Mouse (Mus musculus) right cerebral cortex, adult 2 months (tissue): ENCODE data around the gene Ap4m1.
"Not testable (repeated sequence)": the region's sequence is repeated elsewhere in the genome, so short reads cannot be mapped to it uniquely, and the experiment has no call there.

Experiments
- DNase-seq, 2 experiments: peaks; one replicate each; pipeline ENCODE4 v3.0.0; 2021 to 2022; ENCODE audit warnings: low spot score in 2 of 2

Gene Ap4m1

DNA sequence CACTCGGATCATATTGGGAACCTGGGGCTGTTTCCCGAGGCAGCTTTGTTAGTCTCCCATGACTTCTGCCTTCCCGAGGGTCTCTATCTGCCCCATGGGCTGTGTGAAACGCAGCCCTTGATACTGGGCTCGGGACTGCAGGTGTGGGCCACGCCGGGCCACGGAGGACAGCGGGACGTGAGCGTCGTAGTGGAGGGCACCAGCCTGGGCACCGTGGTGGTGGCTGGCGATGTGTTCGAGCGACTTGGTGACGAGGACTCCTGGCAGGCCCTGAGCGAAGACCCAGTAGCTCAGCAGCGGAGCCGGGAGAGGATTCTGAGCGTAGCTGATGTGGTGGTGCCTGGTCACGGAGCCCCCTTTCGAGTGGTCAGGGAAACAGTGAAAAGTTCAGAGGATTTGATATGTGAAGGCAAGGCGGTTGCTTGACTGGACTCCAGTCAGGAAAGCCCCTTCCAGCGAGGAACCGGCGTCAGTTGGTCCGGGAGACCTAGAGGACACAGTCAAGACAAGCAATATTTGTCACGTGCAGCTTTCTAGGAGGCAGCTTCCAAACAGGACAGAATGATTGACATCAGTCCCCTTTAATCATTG, 23.0 kb downstream of the Ap4m1 start:
- peak; percentile 37 to 47 for DNase-seq

DNA sequence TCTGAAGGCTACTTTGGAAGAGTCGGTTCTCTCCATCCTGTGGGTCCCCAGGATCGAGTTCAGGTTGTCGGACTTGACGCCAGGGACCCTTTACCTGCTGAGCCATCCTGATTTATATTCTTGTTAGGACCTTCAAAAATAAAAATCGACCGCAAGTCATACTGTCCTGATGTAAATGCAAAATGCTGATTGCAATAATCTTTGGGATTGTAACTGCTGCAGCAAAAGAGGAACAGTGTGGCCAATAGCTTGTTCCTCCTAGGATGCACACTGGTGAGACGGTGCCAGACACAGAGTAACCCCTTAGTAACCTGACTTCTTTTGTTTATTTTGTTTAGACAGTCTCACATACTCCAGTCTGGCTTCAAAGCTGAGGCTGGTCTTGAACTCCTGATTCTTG, 23.7 kb downstream of the Ap4m1 start:
- DNase-seq: no peak

DNA sequence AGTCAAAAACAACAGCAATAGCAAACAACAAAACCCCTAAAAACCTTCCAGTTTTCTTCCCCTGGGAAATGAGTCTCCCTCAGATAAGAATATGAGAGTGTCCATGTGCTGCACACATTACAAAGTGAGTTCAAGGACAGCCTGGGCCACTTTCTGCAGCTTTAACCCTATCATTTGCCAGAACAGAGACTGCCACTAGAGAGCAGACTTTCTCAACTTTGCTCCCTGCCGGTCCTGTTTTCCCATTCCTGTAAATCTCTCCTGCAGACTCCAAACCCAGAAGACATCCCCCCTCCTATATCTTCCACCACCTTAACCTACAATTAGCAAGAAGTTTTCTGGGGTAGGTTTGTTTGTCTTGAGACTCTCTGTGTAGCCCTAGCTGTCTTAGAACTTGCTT, 27.8 kb downstream of the Ap4m1 start:
- no peak for DNase-seq

DNA sequence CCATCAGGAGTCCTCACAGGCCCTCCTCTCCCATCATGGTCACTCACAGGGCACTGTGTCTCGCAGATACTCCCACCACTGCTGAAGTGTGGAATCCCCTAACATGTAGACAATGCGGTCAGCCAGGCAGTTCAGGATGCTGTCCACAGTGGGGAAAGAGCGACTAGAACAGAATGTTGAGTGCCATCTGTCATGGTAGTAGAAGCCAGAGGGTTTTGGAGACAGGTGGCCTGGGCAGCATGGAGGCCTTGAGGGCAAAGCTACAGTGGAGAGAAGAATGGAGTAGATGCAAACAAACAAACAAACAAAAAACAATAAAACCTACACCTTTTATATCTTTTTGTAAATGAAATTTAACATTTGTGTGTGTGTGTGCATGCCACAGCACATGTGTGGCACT, 30.3 kb downstream of the Ap4m1 start:
- no peak for DNase-seq

DNA sequence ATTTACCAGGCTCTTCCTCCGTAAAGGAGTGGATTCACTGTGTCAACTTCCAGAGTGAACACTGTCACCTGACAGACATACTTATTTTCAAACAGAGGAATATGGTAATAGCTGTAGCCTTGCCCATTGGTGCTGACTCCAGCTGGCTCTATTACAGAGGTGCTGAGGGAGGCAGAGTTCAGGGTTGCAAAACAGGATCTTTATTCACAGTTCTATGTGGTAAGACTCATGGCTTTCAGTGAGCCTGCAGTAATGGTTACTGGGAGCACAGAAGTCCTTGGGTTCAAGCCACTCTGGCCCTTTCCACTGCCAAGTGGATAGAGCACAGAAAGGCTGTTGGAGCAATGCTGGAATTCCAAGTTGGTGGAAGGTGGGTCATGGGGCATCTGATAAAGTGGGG, 35.5 kb downstream of the Ap4m1 start:
- no peak for DNase-seq

DNA sequence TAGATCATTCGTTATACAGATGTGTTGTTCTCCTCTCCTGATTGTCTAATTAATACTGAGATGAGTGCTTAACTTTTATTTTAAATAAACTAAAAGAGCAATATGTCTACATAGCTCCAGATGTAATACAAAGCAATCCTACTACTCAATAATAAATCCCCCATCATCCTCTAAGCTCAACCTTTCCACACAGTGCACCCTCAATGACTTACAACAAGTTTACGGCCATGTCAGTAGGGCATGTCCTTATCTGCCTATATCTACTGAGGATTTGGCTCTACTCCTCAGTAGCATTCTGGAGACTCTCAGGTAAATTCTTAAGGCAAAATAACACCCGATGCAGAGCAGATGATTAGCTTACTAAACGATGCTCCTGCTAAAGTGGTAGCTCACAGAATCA, 36.1 kb downstream of the Ap4m1 start:
- DNase-seq: no peak

DNA sequence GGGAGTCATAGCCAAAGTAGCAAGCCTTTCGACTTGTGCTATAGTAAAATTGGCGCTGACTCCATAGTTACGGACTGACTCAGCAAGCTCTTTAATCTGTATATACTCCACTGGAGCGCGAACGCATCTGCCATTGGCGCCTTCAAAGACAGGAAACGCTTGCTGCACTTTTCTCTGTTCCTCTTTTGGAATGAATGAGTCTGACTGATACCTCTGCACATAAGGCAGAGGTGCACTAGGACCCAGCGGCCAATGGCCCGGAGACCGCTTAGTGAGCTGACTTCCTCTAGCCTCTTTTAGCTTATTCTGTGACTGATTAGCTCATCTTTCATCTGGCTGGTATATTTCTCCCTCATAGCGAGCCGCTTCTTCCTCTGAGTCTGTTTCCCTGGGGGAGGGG, 44.8 kb downstream of the Ap4m1 start:
- not testable (repeated sequence) for DNase-seq

DNA sequence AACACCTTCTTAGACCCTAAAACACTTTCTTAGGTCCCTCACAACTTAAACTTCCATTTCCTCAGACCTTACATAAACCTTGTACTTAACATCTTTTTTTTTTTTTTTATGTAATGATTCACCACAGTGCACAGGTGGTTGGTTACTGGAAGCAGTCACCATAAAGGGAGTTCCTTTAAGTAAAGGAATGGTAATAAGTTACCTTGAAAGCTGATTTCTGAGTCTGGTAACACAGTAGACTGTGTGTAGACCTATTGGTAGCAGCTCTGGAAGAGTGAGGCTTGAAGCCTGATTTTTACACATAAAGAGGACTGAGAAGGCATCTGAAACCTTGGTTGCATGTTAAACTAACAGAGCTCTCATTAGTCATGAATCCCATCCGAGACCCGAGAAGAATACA, 48.1 kb downstream of the Ap4m1 start:
- no peak for DNase-seq

DNA sequence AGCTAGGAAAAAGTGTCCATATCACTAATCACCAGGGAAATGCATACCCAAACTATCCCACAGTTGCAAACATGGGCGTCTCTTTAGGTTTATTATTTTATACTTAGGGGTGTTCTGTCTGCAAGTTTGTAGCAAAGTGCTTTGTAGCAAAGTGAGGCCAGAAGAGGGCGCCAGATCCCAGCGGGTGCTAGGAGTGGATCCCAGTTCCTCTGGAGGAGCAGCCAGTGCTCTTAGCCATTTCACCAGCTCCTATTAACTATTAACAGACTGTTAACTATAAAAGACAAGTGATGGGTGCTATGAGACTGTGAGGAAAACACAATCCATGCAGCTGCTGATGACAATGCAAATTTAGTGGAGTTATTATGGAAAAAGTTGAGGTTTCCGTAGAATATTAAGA, 50.3 kb downstream of the Ap4m1 start:
- peak; percentile 85 to 90 for DNase-seq

DNA sequence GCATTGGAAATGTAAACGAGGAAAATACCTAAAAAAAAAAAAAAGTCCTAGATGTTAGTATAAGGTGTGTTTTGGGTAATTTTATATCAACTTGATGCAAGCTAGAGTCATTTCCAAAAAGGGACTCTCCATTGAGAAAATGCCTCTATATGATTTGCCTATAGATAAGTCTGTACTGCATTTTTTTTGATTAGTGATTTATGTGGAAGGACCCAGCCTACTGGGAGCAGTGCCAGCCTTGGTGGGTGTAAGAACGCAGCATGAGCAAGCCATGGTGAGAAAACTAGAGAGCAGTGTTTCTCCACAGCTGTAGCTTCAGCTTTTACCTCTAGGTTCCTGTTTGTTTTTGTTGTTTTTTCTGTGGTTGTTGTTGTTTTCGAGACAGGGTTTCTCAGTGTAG, 51.5 kb downstream of the Ap4m1 start:
- DNase-seq: peak; percentile 31 to 41

DNA sequence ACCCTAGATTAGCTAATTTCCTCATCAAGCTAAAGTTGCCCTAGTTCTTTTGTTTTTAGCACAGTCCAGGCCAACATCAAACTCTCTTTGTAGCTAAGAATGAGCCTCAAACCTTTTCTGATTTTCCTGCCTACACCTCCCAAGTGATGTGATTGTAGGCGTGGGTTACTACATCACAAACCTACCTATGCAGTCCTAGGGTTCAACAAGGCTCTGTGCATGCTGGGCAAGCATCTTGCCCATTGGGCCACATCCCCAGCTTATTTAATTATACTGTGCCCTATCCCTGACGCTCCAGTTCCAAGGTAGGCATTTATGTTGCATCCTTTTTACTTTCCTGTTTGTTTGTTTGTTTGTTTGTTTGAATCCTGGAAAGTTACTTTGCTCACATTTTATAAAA, 53.9 kb downstream of the Ap4m1 start, which contains the start of gene Nxpe5:
Gene Nxpe5 (plus strand): TSS at position 199 of the 400 bp plus-strand sequence.
- no peak for DNase-seq

DNA sequence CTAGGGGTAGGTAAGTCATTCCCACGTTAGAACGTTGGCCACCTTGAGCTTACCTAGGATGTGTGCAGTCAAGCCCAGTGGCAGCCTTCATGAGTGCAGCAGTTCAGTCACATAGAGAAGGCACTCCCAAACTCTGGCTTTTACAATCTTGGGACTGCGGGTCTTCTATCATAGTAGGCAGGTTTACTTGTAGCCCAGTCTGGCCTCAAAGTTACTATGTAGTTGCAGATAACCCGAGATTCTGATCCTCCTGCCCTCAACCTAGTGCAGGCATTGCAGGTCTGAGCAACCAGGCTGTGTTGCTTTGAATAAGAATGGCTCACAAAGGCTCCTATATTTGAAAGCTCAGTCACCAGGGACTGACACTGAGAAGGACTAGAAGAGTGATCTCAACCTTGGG, 54.7 kb downstream of the Ap4m1 start:
- DNase-seq: no peak

DNA sequence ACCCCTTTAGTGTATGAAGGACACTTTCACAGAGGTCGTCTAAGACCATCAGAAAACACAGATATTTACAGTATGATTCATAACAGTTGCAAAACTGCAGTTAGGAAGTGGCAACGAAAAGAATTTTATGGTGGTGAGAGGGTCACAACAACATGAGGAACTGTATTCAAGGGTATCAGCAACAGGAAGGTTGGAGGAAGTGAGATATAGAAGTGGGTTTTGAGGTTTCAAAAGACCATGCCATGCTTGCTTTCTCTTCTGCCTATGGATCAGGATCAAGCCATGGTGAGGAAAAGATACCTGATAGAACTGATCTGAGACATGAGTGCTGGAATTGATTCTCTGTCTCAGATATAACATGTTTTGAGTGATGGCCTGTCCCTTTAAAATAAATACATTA, 55.6 kb downstream of the Ap4m1 start:
- DNase-seq: no peak

DNA sequence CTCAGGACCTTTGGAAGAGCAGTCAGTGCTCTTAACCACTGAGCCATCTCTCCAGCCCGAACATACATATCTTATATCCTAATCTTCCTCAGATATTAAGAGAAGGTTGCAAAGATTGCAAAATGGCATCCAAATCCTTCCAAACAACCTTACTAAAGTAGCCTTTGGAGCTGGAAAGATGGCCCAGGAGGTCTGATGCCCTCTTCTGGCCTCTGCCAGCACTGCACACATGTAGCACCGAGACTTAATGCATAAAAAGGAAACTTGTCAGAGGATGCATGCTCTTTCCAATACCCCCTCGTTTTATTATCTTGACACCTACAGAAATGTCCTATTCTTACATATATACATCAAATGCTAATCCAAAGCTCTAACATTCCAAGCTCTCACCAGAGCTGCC, 56.2 kb downstream of the Ap4m1 start:
- DNase-seq: peak; percentile 7 to 11

DNA sequence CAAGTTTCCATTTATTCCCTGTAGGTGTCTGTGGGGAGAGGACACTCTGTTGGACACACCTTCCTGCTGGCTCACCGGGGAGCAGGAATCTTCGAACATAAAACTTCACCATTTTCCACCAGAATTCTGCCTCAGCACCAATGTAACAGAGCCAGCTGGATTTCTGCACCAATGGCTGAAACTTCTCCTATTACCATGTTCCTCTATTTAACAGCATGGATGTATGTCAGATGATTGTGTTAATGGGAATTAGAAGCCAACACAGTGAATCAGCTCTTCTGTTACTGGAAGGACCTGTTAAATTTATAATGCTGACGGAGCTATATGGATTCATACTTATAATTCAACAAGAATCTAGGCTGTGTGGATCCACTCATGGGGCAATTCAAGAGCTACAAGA, 57.7 kb downstream of the Ap4m1 start:
- DNase-seq: no peak
